Mouse (Mus musculus) adrenal gland, adult 18-20 months (tissue): ENCODE data around the gene Ppil3. TPM values are rescaled to one million over a fixed set of nuclear protein-coding genes. Genes with fewer than 3 reads are reported as not detected.
A peak's percentile ranks its signal among the peaks of the same experiment; 100 is the strongest.

Experiments
- DNase-seq, 2 experiments: peaks; one replicate each; pipeline ENCODE4 v3.0.0; 2021 to 2022; ENCODE audit warnings: low spot score in 2 of 2
- total RNA-seq, 2 experiments: library from RNA; stranded (reverse); gene quantifications; 1 replicate in 1 of 2; 2 replicates in 1 of 2; pipeline ENCODE4 v1.2.3; 2021

Ppil3 gene
- total RNA-seq, 2 experiments from 2014 or later, result 27.9 to 29.4 TPM

DNA sequence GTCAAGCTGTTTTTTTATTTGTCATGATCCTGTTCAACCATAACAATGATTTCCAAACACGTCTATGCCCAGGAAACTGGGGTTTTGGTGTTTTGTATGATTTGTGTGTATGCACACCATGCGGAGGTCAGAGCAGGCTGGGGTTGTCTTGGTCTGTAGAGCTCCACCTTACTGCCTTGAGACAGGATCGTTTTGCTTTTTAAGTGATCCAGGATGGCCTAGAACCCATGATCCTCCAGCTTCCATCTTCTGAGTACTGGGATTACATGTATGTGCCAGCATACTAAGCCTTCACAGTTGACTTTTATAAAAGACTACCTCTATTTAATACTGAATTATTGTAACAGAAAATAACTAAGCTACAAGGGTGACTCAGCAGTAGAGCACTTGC is 35.1 kb downstream of the Ppil3 start:
- DNase-seq, result no peak

DNA sequence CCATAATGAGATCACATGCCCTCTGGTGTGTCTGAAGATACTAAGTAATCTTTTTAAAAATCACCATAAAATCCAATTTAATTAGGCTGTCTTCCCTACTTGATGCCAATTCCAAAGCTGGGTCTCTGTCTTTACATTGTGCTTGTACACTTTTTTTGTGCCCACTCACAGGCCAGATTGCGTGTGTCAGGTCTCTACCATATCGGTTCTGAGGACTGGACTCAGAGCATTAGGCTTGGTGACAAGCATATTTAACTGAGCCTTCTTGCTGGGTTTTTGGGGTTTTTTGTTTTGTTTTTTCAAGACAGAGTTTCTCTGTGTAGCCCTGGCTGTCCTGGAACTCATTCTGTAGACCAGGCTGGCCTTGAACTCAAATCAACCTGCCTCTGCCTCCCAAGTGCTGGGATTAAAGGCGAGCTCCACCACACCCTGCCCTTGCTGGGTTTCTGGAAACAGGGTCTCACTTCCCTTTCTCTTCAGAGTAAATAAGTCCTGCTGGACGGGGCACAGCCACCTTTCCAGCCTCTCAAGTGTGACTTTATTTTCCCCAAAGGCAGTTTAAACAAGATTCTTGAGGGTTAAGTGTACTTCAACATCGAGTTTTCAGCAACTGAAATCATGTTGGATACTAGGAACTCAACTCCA is 35.6 kb downstream of the Ppil3 start:
- no peak for DNase-seq

GRCm38 (mm10) chr1:58408141-58408540 is 37.1 kb downstream of the Ppil3 start:
- no peak for DNase-seq

- no peak for DNase-seq
Measured at GRCm38 (mm10) chr1:58407321-58407720, 38.0 kb downstream of the Ppil3 start.

DNA sequence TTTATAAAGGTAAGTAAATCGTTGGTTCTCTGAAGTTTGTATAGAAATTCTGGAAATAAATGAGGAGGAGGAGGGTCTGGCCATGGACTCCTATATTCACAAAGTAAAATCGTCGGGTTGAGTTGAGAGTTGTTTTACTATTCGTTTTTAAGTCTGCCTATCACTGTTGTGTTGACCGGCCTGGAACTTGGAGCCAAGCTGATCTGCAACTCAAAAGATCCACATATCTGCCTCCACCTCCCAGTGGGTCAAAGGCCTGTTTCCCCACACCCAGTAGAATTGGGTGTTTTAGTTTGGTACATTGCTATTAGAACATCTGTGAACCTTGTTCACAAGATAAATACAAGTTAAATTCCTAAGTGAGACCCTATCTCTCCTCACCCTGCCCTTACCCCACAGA is 41.5 kb downstream of the Ppil3 start:
- no peak for DNase-seq

GRCm38 (mm10) chr1:58401396-58401795 is 43.9 kb downstream of the Ppil3 start:
- DNase-seq, result no peak

DNA sequence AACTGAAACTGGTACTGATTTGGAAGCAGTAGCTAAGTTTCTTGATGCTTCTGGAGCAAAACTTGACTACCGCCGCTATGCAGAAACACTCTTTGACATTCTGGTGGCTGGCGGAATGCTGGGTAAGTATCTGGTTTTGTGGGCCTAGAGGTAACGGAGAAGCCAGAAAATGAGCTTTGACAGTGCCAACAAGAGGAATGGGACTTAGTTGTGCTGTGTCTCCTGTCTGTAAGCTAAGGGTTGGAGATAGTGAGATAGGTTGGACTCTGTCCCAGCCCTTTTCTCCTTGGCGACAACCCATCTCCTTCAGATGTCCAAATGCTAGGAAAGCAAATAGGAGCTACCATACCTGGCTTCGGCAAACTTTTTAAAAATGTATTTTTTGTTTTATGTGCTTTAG is 47.6 kb downstream of the Ppil3 start:
- DNase-seq, result no peak

GRCm38 (mm10) chr1:58396179-58396578 is 49.1 kb downstream of the Ppil3 start:
- DNase-seq, result no peak

GRCm38 (mm10) chr1:58395341-58395740 is 49.9 kb downstream of the Ppil3 start:
- DNase-seq, result no peak

DNA sequence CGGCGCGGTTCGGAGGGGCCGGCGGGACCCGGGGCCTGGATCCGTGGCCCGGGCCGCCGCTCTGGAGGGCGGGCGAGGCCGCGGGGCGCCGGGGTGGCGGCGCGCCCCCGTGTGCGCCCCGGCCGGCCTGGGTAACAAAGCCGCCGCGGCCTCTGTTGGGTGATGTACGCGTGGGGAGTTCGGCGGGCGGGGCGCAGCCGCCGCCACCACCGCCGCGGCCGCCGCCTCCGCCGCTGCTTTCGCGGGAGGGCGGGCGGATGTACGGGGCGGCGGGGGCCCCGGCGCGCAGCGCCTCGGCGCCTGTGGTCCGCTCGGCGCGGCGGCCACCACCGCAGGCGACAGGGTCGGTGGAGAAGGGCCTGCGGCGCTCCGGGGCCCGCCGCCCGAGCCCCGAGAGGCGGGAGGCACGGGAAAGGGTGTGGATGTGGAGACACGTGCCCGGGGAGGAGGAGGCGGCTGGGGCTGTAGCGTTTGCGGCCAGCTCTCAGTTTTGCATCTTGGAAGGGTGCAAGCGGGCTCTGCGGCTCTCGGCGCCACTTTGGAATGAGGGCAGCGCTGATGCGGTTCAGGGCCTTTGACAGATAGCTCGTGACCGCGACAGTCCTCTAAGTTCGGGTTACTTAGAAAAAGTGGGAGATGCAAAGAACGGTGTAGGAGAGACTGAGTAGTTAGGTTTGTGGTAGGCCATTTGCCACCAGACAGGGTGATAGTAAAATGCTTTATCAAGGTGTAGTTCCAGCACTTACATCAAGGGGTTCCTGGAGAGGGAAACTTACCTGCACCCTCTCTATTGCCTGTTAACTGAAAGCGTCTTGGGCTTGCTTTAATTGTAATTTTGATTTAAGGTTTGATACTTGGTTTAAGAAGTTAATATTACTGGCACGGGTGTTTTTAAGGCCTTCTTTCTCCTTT is 51.7 kb downstream of the Ppil3 start:
- DNase-seq, result peak; percentile 42 to 49

DNA sequence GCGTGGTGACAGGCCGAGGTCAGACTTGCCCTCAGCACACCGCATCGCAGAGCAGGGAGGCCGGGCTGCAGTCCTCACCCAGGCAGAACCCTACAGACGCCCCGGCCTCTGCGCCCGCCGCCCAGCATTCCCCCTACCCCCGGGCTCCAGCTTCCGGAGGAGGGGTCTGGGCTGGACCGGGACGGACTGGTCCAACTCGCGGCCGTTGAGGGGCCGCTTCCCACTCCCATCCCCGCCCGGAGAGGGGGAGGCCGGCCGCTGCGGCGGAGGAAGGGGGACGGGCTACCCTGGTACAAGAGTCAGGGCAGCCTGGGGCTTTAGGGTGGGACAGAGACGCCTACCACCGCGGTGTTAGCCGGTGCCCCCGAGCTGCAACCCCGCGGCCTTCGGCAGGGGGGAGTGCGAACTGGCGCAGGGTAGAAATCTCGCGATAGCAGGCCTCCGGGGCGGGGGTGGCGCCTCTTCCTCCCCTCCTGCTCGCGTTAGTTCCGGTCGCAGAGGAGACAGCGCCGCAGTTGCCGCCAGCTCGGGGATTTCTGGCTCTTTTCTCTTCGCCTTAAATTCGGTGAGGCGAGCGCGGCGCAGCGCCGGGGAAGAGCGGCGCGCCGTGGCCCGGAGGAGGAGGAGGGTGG is 52.5 kb downstream of the Ppil3 start, which contains the start of gene Bzw1:
Bzw1 (plus strand) TSS at position 247 of the 632 bp plus-strand sequence.
- peak; percentile 93 to 94 for DNase-seq

- DNase-seq, result no peak
Measured at GRCm38 (mm10) chr1:58392268-58392651, 53.0 kb downstream of the Ppil3 start.

DNA sequence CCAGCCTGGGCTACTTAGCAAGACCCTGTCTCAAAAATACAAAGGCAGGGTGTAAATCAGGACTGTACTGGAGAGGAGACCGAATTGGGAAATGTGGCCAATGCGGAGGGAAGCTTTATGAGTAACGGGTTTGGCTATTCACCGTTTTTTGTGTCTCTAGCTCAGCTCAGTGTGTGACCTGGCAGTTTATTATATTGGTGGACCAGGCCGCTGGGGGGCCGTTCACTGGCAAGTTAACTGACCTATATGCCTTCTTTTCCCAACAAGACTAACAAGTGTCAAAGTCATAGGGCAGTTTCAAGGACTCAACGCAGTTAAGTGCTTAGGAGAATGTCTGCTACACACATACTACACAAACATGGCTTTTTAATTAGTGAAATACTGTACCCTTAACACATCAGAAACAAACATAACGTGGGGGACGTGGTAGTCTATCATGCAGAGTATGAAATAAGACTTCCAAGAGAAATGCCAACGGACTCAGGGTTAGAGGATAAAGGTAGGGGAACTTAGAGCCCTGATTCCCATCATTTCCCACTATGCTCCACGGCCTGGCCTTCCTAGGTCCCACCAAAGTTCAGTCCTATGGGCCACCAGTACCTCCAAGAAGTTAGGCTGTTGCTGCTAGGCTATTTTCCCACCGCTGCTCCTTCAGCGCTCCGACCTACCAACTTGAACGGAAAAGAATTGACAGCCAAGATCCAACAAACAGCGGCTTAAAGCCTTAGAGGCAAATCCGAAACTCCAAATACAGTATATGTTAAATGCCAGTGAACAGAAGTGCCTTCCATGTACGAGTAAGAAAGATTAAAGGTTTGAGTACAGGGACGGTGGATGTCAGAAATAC is 53.6 kb downstream of the Ppil3 start:
- no peak for DNase-seq

DNA sequence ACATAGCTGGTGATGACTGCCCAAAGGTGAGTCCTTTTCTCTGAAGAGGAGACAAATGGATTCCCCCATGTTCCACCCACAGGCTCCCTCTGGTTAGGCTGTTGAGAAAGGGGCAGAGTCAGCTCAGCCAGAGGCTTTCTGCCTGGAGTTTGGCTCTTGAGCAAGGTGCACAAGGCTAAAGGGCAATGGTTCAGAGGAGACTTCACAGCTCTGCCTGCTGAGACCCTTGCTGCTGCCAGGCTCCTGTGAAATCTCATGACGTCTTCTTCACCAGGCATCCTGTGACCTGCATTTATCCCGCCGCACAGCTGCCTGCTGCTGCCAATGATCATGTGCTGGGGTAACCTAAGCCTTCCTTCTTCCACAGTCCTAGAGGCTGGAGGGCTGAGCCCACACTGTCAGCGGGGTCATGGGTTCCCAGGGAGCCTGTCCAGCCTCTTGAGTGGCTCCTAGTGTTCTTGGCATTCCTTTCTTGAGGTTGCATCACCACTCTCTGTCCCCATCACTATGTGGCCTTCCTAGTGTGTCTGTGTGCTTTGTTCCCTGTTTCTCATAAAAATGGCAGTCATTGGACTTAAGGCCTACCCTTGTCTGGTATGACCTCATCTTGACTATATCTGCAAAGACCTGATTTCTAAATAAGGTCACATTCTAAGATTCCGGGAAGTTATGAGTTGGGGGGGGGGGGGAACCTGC is 62.6 kb downstream of the Ppil3 start:
- DNase-seq, result no peak

Other genes starting within 250 kb of the Ppil3 start
- not detected for gene Aox4, start 235.1 kb downstream of the Ppil3 start, total RNA-seq
- under 1 TPM; 0.40 to 0.42 TPM for gene Aox2, start 167.2 kb downstream of the Ppil3 start, total RNA-seq
- gene Bzw1, start 52.6 kb downstream of the Ppil3 start, total RNA-seq, result 100 to 1,000 TPM; 155 to 172 TPM
- gene Clk1, start 21.4 kb downstream of the Ppil3 start, total RNA-seq, result 100 to 1,000 TPM; 134 to 201 TPM
- 10 to 100 TPM; 15.6 to 17.7 TPM for gene Nif3l1, start 335 bp downstream of the Ppil3 start, total RNA-seq
- 10 to 100 TPM; 21.5 to 23.1 TPM for gene Orc2, start 59.6 kb upstream of the Ppil3 start, total RNA-seq
- gene Fam126b, start 140.8 kb upstream of the Ppil3 start, total RNA-seq, result 10 to 100 TPM; 28.9 to 46.1 TPM
- 100 to 1,000 TPM; 138 to 195 TPM for gene Ndufb3, start 140.9 kb upstream of the Ppil3 start, total RNA-seq